Mouse (Mus musculus) cerebellum, postnatal 14 days (tissue): ENCODE results near the gene Plekhg2.
"Not testable (repeated sequence)": the region's sequence is repeated elsewhere in the genome, so short reads cannot be mapped to it uniquely, and the experiment has no call there.

Experiments
- DNase-seq, 2 experiments: peaks; one replicate each; pipeline ENCODE4 v3.0.0; 2021; ENCODE audit warnings: mixed read lengths in 2 of 2

Plekhg2 gene

GRCm38 (mm10) chr7:28372251-28373108, at the start of gene Plekhg2:
Plekhg2 (minus strand) TSS chr7:28372599.
- DNase-seq: peak; percentile 94 to 95

- no peak for DNase-seq
Measured at GRCm38 (mm10) chr7:28419416-28419815, 47.0 kb upstream of the Plekhg2 start.

- peak in 1 of 2 experiments; percentile 22 for DNase-seq
Measured at GRCm38 (mm10) chr7:28418096-28418670, 45.8 kb upstream of the Plekhg2 start.

- no peak for DNase-seq
Measured at GRCm38 (mm10) chr7:28417368-28417767, 45.0 kb upstream of the Plekhg2 start.

- no peak for DNase-seq
Measured at GRCm38 (mm10) chr7:28412826-28413225, 40.4 kb upstream of the Plekhg2 start.

GRCm38 (mm10) chr7:28410841-28411475, 38.6 kb upstream of the Plekhg2 start:
- no peak for DNase-seq

- no peak for DNase-seq
Measured at GRCm38 (mm10) chr7:28401942-28402341, 29.5 kb upstream of the Plekhg2 start.

GRCm38 (mm10) chr7:28401030-28401429, 28.6 kb upstream of the Plekhg2 start:
- DNase-seq: no peak

GRCm38 (mm10) chr7:28398696-28399340, 26.4 kb upstream of the Plekhg2 start:
- DNase-seq: no peak

GRCm38 (mm10) chr7:28398000-28398399, 25.6 kb upstream of the Plekhg2 start:
- DNase-seq: peak; percentile 50 to 68

- no peak for DNase-seq
Measured at GRCm38 (mm10) chr7:28395425-28395824, 23.0 kb upstream of the Plekhg2 start.

GRCm38 (mm10) chr7:28393272-28393951, 21.0 kb upstream of the Plekhg2 start:
- no peak for DNase-seq

GRCm38 (mm10) chr7:28392429-28393271, 20.3 kb upstream of the Plekhg2 start, which contains the start of the genes Med29 and Paf1:
Med29 (minus strand) TSS chr7:28392708.
Paf1 (plus strand) TSS chr7:28392951.
- peak; percentile 96 for DNase-seq

- no peak for DNase-seq
Measured at GRCm38 (mm10) chr7:28390331-28390730, 17.9 kb upstream of the Plekhg2 start.

- DNase-seq: not testable (repeated sequence)
Measured at GRCm38 (mm10) chr7:28387384-28387783, 15.0 kb upstream of the Plekhg2 start.

GRCm38 (mm10) chr7:28386877-28387276, 14.5 kb upstream of the Plekhg2 start:
- DNase-seq: not testable (repeated sequence)

GRCm38 (mm10) chr7:28386462-28386861, 14.1 kb upstream of the Plekhg2 start:
- DNase-seq: peak; percentile 80 to 88

- no peak for DNase-seq
Measured at GRCm38 (mm10) chr7:28386007-28386406, 13.6 kb upstream of the Plekhg2 start.

GRCm38 (mm10) chr7:28385196-28385595, 12.8 kb upstream of the Plekhg2 start:
- no peak for DNase-seq

- DNase-seq: no peak
Measured at GRCm38 (mm10) chr7:28384162-28384561, 11.8 kb upstream of the Plekhg2 start.

GRCm38 (mm10) chr7:28383606-28384005, 11.2 kb upstream of the Plekhg2 start:
- DNase-seq: no peak
